Mouse (Mus musculus): Measurements from ENCODE around the gene Grb7.

- TF ChIP-seq CTCF (IDR thresholded peaks at IDR 0.05; ENCODE audit: low read depth, low read length) (no peak), GATA2 (IDR thresholded peaks at IDR 0.05; ENCODE audit: borderline replicate concordance, low read depth, low read length) (no peak), POLR2AphosphoS5 (IDR thresholded peaks at IDR 0.05; ENCODE audit: insufficient replicate concordance, low read depth, low read length) (no peak), GATA1 (IDR thresholded peaks at IDR 0.05; ENCODE audit: borderline replicate concordance, low read length) (no peak)
Observed at GRCm38 (mm10) chr11:98428436-98428835, 17.8 kb upstream of the Grb7 start.
